Mouse (Mus musculus) ES-E14 (cell line): ENCODE results near the gene Cyth1. TPM values are rescaled to one million over a fixed set of nuclear protein-coding genes. Genes with fewer than 3 reads are reported as not detected.
A peak's percentile ranks its signal among the peaks of the same experiment; 100 is the strongest.

Experiments
- DNase-seq: peaks from one replicate; pipeline ENCODE4 v3.0.0-alpha.2; 2013; ENCODE audit warnings: low read depth, low spot score
- H3K27ac ChIP-seq: 2 replicates; pipeline ENCODE4 v1.5.1; 2012; ENCODE audit warnings: low read depth, mild to moderate bottlenecking, low read length, moderate library complexity, mixed read lengths; ENCODE audit not compliant: poor library complexity, insufficient read depth, severe bottlenecking
- H3K36me3 ChIP-seq: 2 replicates; pipeline ENCODE4 v1.6.1; 2012; ENCODE audit warnings: mild to moderate bottlenecking, low read length, moderate library complexity, mixed read lengths; ENCODE audit not compliant: control insufficient read depth, poor library complexity, insufficient read depth, severe bottlenecking
- H3K4me1 ChIP-seq, 2 experiments: fragments of 150-350 bp in 1 of 2; sonication (generic) in 1 of 2; 2 replicates each; pipeline ENCODE4 v1.6.1; 2012; ENCODE audit warnings: low read length in 2 of 2, mild to moderate bottlenecking in 1 of 2, mixed read lengths in 1 of 2; ENCODE audit not compliant: control insufficient read depth in 2 of 2, insufficient read depth in 2 of 2, poor library complexity in 1 of 2
- H3K4me3 ChIP-seq, 2 experiments: fragments of 150-350 bp in 1 of 2; sonication (generic) in 1 of 2; 2 replicates each; pipeline ENCODE4 v1.5.1; 2012; ENCODE audit warnings: low read length in 2 of 2, low read depth in 1 of 2, mild to moderate bottlenecking in 1 of 2, mixed read lengths in 1 of 2; ENCODE audit not compliant: insufficient read depth in 1 of 2, poor library complexity in 1 of 2, severe bottlenecking in 1 of 2
- H3K9ac ChIP-seq: 2 replicates; pipeline ENCODE4 v1.6.1; 2012; ENCODE audit warnings: low read depth, mild to moderate bottlenecking, low read length, mixed read lengths; ENCODE audit not compliant: poor library complexity, insufficient read depth, severe bottlenecking
- H3K9me3 ChIP-seq: fragments of 150-350 bp; sonication (generic); 2 replicates; pipeline ENCODE4 v1.6.1; 2012; ENCODE audit warnings: low read depth, mild to moderate bottlenecking, low read length; ENCODE audit not compliant: control insufficient read depth, insufficient read depth
- CHD2 ChIP-seq: IDR thresholded peaks from 2 replicates; pipeline ENCODE4 v1.6.1; 2014; ENCODE audit warnings: mild to moderate bottlenecking, low read depth, low read length, inconsistent platforms
- HCFC1 ChIP-seq: IDR thresholded peaks from 2 replicates; pipeline ENCODE4 v1.6.1; 2012; ENCODE audit warnings: low read length, inconsistent platforms, borderline replicate concordance; ENCODE audit not compliant: insufficient read depth
- MAFK ChIP-seq: IDR thresholded peaks from 2 replicates; pipeline ENCODE4 v1.6.1; 2014; ENCODE audit warnings: mild to moderate bottlenecking, low read depth, low read length, inconsistent platforms; ENCODE audit not compliant: insufficient read depth
- ZC3H11A ChIP-seq: IDR thresholded peaks from 2 replicates; pipeline ENCODE4 v1.6.1; 2012; ENCODE audit warnings: low read depth, mild to moderate bottlenecking, inconsistent platforms, low read length, borderline replicate concordance
- ZNF384 ChIP-seq: IDR thresholded peaks from 2 replicates; pipeline ENCODE4 v1.6.1; 2012; ENCODE audit warnings: low read depth, low read length, inconsistent platforms
- in situ Hi-C, 2 experiments: fragments of 600-800 bp; cut with MboI; formaldehyde crosslinking; loops; one replicate each; pipeline ENCODE4 v1.15.1; 2025; ENCODE audit warnings: low sequenced_read_pairs in 2 of 2, inconsistent platforms in 1 of 2; ENCODE audit not compliant: unreplicated experiment in 2 of 2
- total RNA-seq: library from RNA; depleted of rRNA; stranded (reverse); fragments of 300-350 nt; gene quantifications from 2 replicates; pipeline ENCODE4 v1.2.3, GENCODE M21; 2012

Cyth1 gene
- total RNA-seq, 1 experiment = 6.3 TPM

GRCm38 (mm10) chr11:118209376-118209775 is 39.0 kb downstream of the Cyth1 start:
- H3K27ac ChIP-seq = no peak overlapping the region
- TF ChIP-seq CHD2 = no peak
- no peak for TF ChIP-seq ZNF384
- no peak for TF ChIP-seq ZC3H11A
- no peak for TF ChIP-seq HCFC1
- no peak for TF ChIP-seq MAFK
- H3K36me3 ChIP-seq = no peaks in the 10 kb centered on the region
- no peak for DNase-seq
- H3K4me1 ChIP-seq = peaks cover 6 to 13% of the 10 kb centered on the region in 2 experiments; a peak in 2 of 4 replicates
- H3K9me3 ChIP-seq = no peaks in the 10 kb centered on the region
- H3K4me3 ChIP-seq = no peak overlapping the region
- H3K9ac ChIP-seq = no peak overlapping the region
- in situ Hi-C loops = no loop called here

GRCm38 (mm10) chr11:118208672-118209272 is 39.6 kb downstream of the Cyth1 start:
- Histone ChIP-seq H3K27ac (no peak overlapping the region), H3K9ac (no peak overlapping the region), H3K9me3 (no peaks in the 10 kb centered on the region), H3K36me3 (no peaks in the 10 kb centered on the region), H3K4me1 (peaks cover 6 to 13% of the 10 kb centered on the region in 2 experiments; a peak in 2 of 4 replicates), H3K4me3 (no peak overlapping the region)
- in situ Hi-C loops = no loop called here
- DNase-seq = peak; percentile 16
- TF ChIP-seq ZC3H11A (no peak), HCFC1 (no peak), MAFK (no peak), ZNF384 (no peak), CHD2 (no peak)

DNA sequence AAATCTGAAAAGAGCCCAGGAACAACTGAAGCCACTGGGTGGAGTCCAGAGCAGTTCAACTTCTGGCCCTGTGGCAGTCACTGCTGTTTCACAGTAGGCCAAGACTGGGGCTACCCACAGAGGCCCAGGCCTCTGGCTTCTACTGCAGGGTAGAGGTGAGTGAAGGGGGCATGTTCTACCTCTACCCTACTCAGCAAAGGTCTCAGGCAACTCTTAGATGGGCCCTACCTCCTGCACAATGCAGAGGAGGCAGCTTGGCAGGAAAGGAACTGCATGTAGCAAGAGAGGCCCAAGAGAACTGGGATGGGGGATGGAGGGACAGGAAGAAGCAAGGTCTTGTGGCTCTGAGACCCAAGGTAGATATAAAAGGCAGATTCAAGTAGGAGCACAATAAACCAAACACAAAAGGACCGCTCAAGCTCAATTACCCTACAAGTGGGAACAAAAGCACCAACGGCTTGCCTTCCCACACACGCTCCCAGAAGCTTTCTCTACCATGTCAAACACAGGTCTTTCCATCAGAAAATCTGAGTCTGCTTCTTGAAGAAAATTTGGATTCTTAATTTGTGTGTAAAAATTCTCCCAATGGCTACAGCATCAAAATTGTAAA is 40.9 kb downstream of the Cyth1 start:
- in situ Hi-C loops = no loop called here
- DNase-seq = peak; percentile 15
- Histone ChIP-seq H3K4me1 (peaks cover 6 to 19% of the 10 kb centered on the region in 2 experiments; a peak in 2 of 4 replicates), H3K4me3 (no peak overlapping the region), H3K9ac (no peak overlapping the region), H3K36me3 (no peaks in the 10 kb centered on the region), H3K27ac (no peak overlapping the region), H3K9me3 (no peaks in the 10 kb centered on the region)
- TF ChIP-seq ZNF384 = no peak
- TF ChIP-seq CHD2 = no peak
- TF ChIP-seq MAFK = no peak
- no peak for TF ChIP-seq HCFC1
- TF ChIP-seq ZC3H11A = no peak

- Histone ChIP-seq H3K9ac (no peak overlapping the region), H3K9me3 (no peaks in the 10 kb centered on the region), H3K4me3 (no peak overlapping the region), H3K4me1 (peaks cover 6 to 24% of the 10 kb centered on the region in 2 experiments; a peak in 3 of 4 replicates), H3K36me3 (no peaks in the 10 kb centered on the region), H3K27ac (no peak overlapping the region)
- TF ChIP-seq HCFC1 (no peak), MAFK (no peak), CHD2 (no peak), ZNF384 (0 out of 2 replicates have a peak, but pooled peaks have one; percentile 19)
- in situ Hi-C loops = no loop called here
- no peak for DNase-seq
Measured at GRCm38 (mm10) chr11:118206267-118206666, 42.1 kb downstream of the Cyth1 start.
